Mouse (Mus musculus) kidney, embryonic 16.5 days (tissue): ENCODE results near the gene Patj. TPM values are rescaled to one million over a fixed set of nuclear protein-coding genes. Genes with fewer than 3 reads are reported as not detected.

ENCODE experiments used
- ATAC-seq: fragments of 200-750 bp; cut with Nextera tagmentation; 2 replicates; pipeline ENCODE4 v1.8.0; 2017; ENCODE audit warnings: moderate TSS enrichment; ENCODE audit not compliant: low FRiP score, low TSS enrichment
- H3K27ac ChIP-seq: fragments of 300-500 bp; sonication (generic); 2 replicates; pipeline ENCODE4 v1.5.1; 2014; ENCODE audit warnings: low read length
- H3K27me3 ChIP-seq: fragments of 300-500 bp; sonication (generic); 2 replicates; pipeline ENCODE4 v1.6.1; 2014; ENCODE audit warnings: low read length, control low read depth, mixed read lengths; ENCODE audit not compliant: insufficient read depth
- H3K36me3 ChIP-seq: fragments of 300-500 bp; sonication (generic); 2 replicates; pipeline ENCODE4 v1.6.1; 2014; ENCODE audit warnings: low read length, control low read depth, mixed read lengths; ENCODE audit not compliant: insufficient read depth
- H3K4me1 ChIP-seq: fragments of 300-500 bp; sonication (generic); 2 replicates; pipeline ENCODE4 v1.6.1; 2014; ENCODE audit warnings: low read length, control low read depth, mixed read lengths; ENCODE audit not compliant: insufficient read depth
- H3K4me2 ChIP-seq: fragments of 300-500 bp; sonication (generic); replicated peaks from 2 replicates; pipeline ENCODE4 v1.6.1; 2014; ENCODE audit warnings: low read depth, low read length
- H3K4me3 ChIP-seq: fragments of 300-500 bp; sonication (generic); 2 replicates; pipeline ENCODE4 v1.5.1; 2014; ENCODE audit warnings: mild to moderate bottlenecking, low read length
- H3K9ac ChIP-seq: fragments of 300-500 bp; sonication (generic); replicated peaks from 2 replicates; pipeline ENCODE4 v1.6.1; 2014; ENCODE audit warnings: low read length
- H3K9me3 ChIP-seq: fragments of 300-500 bp; sonication (generic); 2 replicates; pipeline ENCODE4 v1.6.1; 2016; ENCODE audit warnings: low read length, control low read depth
- WGBS: fragments of 180-500 bp; shearing (Covaris S2); extraction: QIAGEN DNeasy Blood & Tissue Kit; methylation state at CpG from one replicate; pipeline ENCODE4 v1.1.7; 2014; 5-methylcytosine and 5-hydroxymethylcytosine counted together
- polyA plus RNA-seq: library from polyadenylated mRNA; unstranded; fragments of >200 nt; fragmentation: Nextera tagmentation; extraction: Ambion mirVana; gene quantifications from 2 replicates; pipeline ENCODE4 v1.2.1, GENCODE M21; 2015

The Patj gene
- polyA plus RNA-seq, 1 experiment from 2014 or later = 27.6 TPM

DNA sequence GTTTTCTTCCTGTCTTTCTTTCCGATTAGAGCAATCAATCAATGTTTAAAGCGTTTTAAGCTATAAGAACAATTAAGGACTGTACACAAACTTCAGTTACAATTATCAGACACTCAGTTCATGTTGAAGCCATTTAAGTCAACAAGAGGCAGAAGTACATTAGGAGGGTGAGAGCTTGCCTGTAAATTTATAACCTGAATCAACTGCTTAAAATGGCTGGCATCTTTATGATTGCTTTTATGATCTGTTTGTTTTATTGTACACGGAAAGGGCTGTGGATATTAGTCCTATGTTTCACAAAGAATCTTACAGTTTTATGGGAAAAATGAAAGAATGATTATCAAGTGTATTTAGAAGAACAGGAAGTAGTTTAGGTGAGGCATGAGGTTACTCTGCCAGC is 45.7 kb downstream of the Patj start:
- H3K9me3 ChIP-seq = no peaks in the 10 kb centered on the region
- H3K27ac ChIP-seq = no peak overlapping the region
- no peak overlapping the region for H3K4me3 ChIP-seq
- ATAC-seq = no peak
- no peaks in the 10 kb centered on the region for H3K27me3 ChIP-seq
- no peak overlapping the region for H3K4me2 ChIP-seq
- H3K36me3 ChIP-seq = peaks cover 9% of the 10 kb centered on the region; the same call in 1 of the 2 replicates
- H3K4me1 ChIP-seq = no peaks in the 10 kb centered on the region
- WGBS = 37% methylated on average over 3 of the region's 3 CpGs
- no peak overlapping the region for H3K9ac ChIP-seq

DNA sequence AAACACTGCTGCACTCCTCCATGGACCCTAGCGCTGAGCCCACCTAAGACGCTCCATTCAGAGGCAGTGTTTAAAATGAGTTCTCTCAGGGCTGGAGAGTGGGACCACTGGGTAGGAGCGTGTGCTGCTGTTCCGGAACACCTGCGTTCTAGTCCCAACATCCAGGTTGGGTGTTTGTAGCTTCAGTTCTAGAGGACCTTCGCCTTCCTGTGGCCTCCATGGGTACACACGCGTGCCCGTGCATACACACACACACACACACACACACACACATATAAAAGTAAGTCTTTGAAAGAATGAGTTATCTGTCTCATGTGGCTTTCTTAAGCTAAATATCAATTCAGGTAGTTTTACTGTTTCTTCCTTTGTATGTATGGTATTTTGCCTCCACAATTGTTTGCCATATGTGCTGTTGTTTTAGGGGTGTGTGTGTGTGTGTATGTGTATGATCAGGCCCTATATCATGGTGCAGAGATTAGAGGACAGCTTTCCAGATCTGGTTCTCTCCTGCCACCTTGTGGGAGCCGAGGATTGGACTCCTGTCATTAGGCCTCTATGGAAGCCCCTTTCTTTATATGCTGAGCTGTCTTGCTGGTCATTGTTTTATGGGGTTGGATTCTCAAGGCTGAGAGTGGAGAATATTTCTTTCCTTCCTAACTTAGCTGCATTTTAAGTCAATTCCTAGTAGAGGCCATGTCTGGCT is 49.0 kb downstream of the Patj start:
- ATAC-seq = 0 out of 2 replicates have a peak, but pooled peaks have one; percentile 15
- no peaks in the 10 kb centered on the region for H3K9me3 ChIP-seq
- 87% methylated on average over 10 of the region's 10 CpGs for WGBS
- H3K27ac ChIP-seq = no peak overlapping the region
- no peaks in the 10 kb centered on the region for H3K4me1 ChIP-seq
- no peak overlapping the region for H3K9ac ChIP-seq
- no peaks in the 10 kb centered on the region for H3K27me3 ChIP-seq
- H3K4me3 ChIP-seq = no peak overlapping the region
- no peak overlapping the region for H3K4me2 ChIP-seq
- H3K36me3 ChIP-seq = peaks cover 9% of the 10 kb centered on the region; the same call in 1 of the 2 replicates

DNA sequence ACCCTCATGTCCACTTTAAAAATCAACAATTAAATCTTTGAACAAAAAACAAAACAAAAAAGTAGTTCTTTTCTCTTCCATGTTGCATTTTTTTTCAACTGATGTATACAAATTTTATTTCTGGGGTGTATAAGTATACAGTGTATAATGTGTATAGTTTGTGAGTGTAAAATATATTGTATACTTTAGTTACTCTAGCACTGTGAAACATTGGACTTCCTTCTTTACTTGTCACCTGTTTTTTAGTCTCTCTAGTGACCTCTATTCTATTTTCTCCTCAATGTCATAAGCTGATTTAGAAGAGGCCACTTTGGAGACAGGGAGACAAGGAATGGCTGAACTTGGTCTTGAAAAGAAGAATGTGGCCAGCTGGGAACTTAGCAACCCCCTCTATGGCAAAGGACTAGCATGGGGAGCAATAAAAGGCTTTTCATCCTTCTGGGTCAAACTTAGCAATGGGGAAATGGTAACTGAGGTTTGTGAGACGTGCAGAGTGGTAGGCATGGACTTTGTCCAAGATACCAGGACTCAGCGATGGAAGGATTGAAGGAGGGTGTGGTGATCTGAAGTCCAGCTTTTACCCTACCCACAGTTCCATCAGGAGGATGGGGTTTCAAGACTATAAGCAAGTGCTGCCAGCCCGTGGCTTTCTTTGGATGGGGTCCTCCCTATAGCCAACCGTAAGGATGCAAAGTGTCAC is 54.1 kb downstream of the Patj start:
- 52% methylated on average over 4 of the region's 4 CpGs for WGBS
- Histone ChIP-seq H3K4me3 (no peak overlapping the region), H3K9me3 (no peaks in the 10 kb centered on the region), H3K4me2 (no peak overlapping the region), H3K27ac (no peak overlapping the region), H3K27me3 (no peaks in the 10 kb centered on the region), H3K9ac (no peak overlapping the region), H3K4me1 (peaks cover 10% of the 10 kb centered on the region; the same call in 1 of the 2 replicates), H3K36me3 (peaks cover 4% of the 10 kb centered on the region; the same call in 1 of the 2 replicates)
- no peak for ATAC-seq

DNA sequence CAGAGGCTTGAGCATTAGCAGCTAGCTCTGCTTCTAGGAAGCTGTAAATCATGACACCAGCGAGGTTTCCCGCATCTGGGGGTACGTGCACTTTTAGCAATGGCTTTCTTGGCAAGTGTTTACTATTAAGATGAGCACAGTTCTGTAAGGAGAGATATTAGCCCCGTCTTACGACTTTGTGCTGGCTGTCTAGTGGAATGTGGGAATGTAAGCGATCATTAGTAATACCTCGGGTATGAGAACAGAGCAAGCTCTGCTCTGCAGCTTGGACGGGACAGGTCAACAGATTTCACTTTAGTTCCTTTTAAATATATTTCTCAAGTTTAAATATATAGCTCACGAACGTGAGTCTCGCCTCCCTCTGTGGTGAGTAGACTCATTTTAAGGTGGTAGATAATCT is 54.7 kb downstream of the Patj start:
- no peak for ATAC-seq
- Histone ChIP-seq H3K9ac (no peak overlapping the region), H3K27me3 (no peaks in the 10 kb centered on the region), H3K4me1 (peaks cover 10% of the 10 kb centered on the region; the same call in 1 of the 2 replicates), H3K9me3 (no peaks in the 10 kb centered on the region), H3K4me2 (no peak overlapping the region), H3K36me3 (peaks cover 4% of the 10 kb centered on the region; the same call in 1 of the 2 replicates), H3K27ac (no peak overlapping the region), H3K4me3 (no peak overlapping the region)
- WGBS = 55% methylated on average over 11 of the region's 11 CpGs

DNA sequence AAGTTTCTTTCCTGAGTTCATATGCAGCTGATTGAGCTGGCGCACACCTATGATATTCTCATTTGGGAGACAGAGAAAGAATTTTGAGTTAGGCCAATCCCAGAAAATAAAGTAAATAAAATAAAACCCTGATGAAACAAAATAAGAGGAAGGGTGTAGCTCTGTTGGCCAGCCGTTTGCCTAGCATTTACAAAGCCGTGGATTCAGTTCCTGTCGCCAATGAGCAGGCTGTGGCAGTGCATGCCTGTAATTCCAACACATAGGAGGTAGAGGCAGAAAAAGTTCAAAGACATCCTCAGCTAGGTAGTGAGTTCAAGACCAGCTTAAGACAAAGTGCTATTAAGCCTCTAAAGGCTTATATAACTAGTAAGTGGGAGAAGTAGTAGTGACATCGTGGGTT is 55.2 kb downstream of the Patj start:
- H3K27me3 ChIP-seq = no peaks in the 10 kb centered on the region
- WGBS = 81% methylated on average over 5 of the region's 5 CpGs
- peaks cover 4% of the 10 kb centered on the region; the same call in 1 of the 2 replicates for H3K36me3 ChIP-seq
- no peak overlapping the region for H3K27ac ChIP-seq
- no peak for ATAC-seq
- H3K9me3 ChIP-seq = no peaks in the 10 kb centered on the region
- H3K9ac ChIP-seq = no peak overlapping the region
- peaks cover 10% of the 10 kb centered on the region; the same call in 1 of the 2 replicates for H3K4me1 ChIP-seq
- no peak overlapping the region for H3K4me2 ChIP-seq
- no peak overlapping the region for H3K4me3 ChIP-seq

DNA sequence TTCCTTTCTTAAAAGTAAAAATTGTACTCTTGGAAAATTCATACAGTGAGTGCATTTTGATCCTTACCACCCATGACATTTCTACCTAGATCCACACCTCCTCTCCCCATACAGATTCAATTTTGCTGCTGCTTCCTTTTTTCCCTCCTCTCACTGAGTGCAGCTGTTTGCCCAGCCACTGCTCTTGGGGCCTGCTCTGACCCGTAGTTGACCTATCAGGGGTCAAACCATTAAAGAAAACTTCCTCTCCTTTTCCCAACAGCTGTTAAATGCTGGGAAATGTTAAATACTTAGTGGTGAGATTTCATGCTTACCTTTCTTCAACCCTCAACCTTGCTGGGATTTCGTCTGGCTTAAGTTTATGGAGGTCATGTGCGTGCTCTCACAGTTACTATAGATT is 55.7 kb downstream of the Patj start:
- H3K9ac ChIP-seq = no peak overlapping the region
- H3K4me3 ChIP-seq = no peak overlapping the region
- peaks cover 10% of the 10 kb centered on the region; the same call in 1 of the 2 replicates for H3K4me1 ChIP-seq
- no peaks in the 10 kb centered on the region for H3K27me3 ChIP-seq
- WGBS = 34% methylated on average over 3 of the region's 3 CpGs
- ATAC-seq = no peak
- H3K9me3 ChIP-seq = no peaks in the 10 kb centered on the region
- H3K27ac ChIP-seq = no peak overlapping the region
- H3K36me3 ChIP-seq = peaks cover 4% of the 10 kb centered on the region; the same call in 1 of the 2 replicates
- no peak overlapping the region for H3K4me2 ChIP-seq

DNA sequence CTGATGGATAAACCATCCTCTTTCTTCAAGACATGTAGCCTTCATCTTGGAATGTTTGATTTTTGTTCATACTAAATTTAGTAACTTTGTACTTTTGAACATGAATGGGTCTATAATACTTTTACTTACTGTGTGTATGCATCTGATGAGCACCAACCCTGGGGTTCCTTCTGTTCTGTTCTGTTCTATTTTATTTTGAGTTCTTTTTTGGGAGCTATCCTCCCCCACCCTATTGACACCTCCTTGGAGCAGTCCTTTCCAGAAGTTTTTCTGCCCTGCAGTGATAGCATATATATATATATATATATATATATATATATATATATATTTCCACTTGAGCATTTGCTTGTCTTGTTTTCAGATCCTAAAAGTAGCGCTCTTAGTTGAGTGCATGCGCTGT is 57.1 kb downstream of the Patj start:
- Histone ChIP-seq H3K9ac (no peak overlapping the region), H3K4me3 (no peak overlapping the region), H3K4me2 (no peak overlapping the region), H3K27me3 (no peaks in the 10 kb centered on the region), H3K4me1 (peaks cover 10% of the 10 kb centered on the region; the same call in 1 of the 2 replicates), H3K9me3 (no peaks in the 10 kb centered on the region), H3K27ac (no peak overlapping the region), H3K36me3 (peaks cover 5% of the 10 kb centered on the region; the same call in 1 of the 2 replicates)
- no peak for ATAC-seq
- WGBS = 100% methylated on average over 2 of the region's 2 CpGs

DNA sequence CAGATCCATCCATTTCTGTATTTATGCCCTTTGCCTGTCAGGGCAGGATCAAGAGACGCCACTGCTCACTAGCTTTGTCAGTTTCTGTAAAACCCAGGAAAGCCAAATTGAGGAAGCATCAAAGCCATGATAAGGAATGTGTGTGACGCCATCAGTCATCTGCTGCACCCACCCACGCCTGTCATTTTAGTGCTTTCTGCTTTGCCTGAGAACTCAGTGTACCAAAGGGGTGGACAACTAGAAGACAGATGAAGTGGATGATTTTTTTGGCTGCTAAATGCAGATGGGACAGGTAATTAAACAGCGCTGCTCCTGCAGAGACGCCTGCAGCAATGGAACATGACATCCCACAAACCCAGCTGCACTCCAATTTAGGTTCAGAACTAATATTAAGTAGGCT is 57.6 kb downstream of the Patj start:
- H3K9me3 ChIP-seq = no peaks in the 10 kb centered on the region
- H3K36me3 ChIP-seq = peaks cover 7% of the 10 kb centered on the region; the same call in 1 of the 2 replicates
- no peak overlapping the region for H3K4me2 ChIP-seq
- H3K4me1 ChIP-seq = peaks cover 10% of the 10 kb centered on the region; the same call in 1 of the 2 replicates
- no peaks in the 10 kb centered on the region for H3K27me3 ChIP-seq
- H3K9ac ChIP-seq = no peak overlapping the region
- H3K4me3 ChIP-seq = no peak overlapping the region
- no peak for ATAC-seq
- H3K27ac ChIP-seq = no peak overlapping the region
- 87% methylated on average over 5 of the region's 5 CpGs for WGBS

DNA sequence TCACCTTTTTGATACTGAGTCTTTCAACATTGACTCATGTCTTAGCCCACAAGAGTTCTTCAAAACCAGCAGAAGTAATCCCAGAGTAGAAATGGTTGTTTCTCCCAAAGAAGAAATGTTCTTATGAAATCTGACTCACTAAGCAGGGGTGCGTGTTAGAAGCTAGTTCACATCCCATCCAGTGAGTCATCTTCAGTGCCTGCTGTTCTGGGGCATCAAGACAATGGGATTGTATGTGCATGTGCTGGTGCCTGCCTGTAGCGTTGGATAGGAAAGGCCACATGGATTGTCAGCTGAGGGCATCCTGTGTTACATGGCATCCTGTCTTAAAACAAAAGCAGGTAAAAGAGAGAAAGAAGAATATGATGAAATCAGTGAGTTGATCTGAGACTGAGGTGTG is 59.8 kb downstream of the Patj start:
- H3K27ac ChIP-seq = no peak overlapping the region
- no peak for ATAC-seq
- no peaks in the 10 kb centered on the region for H3K9me3 ChIP-seq
- H3K4me1 ChIP-seq = peaks cover 7% of the 10 kb centered on the region; the same call in 1 of the 2 replicates
- no peak overlapping the region for H3K9ac ChIP-seq
- H3K27me3 ChIP-seq = no peaks in the 10 kb centered on the region
- no peak overlapping the region for H3K4me2 ChIP-seq
- peaks cover 7% of the 10 kb centered on the region; the same call in 1 of the 2 replicates for H3K36me3 ChIP-seq
- H3K4me3 ChIP-seq = no peak overlapping the region
- WGBS = 80% methylated on average over 2 of the region's 2 CpGs

DNA sequence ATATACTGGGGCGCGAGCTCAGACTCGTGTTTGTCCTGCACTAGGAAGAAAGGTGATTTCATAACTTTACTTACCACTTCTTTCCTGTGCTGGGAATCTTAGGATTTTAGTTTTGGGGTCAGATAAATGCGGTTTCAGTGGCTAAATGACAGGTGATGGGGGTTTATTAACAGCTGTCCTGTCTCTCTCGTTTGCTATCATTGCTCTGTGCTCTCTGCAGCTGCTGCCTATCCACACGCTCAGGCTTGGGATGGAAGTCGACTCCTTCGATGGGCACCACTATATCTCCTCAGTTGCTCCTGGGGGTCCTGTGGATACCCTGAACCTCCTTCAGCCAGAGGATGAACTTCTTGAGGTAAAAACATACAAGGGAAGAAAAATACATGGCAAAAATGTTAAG is 60.3 kb downstream of the Patj start:
- peaks cover 7% of the 10 kb centered on the region; the same call in 1 of the 2 replicates for H3K4me1 ChIP-seq
- ATAC-seq = no peak
- peaks cover 7% of the 10 kb centered on the region; the same call in 1 of the 2 replicates for H3K36me3 ChIP-seq
- H3K9ac ChIP-seq = no peak overlapping the region
- H3K27ac ChIP-seq = no peak overlapping the region
- WGBS = 80% methylated on average over 8 of the region's 8 CpGs
- no peaks in the 10 kb centered on the region for H3K9me3 ChIP-seq
- H3K27me3 ChIP-seq = no peaks in the 10 kb centered on the region
- H3K4me2 ChIP-seq = no peak overlapping the region
- no peak overlapping the region for H3K4me3 ChIP-seq
